Mouse (Mus musculus): Measurements from ENCODE around the gene Reg3a. TPM values are rescaled to one million over a fixed set of nuclear protein-coding genes. Genes with fewer than 3 reads are reported as not detected.

Gene Reg3a
- total and polyA plus RNA-seq, 3 experiments, result not detected

DNA sequence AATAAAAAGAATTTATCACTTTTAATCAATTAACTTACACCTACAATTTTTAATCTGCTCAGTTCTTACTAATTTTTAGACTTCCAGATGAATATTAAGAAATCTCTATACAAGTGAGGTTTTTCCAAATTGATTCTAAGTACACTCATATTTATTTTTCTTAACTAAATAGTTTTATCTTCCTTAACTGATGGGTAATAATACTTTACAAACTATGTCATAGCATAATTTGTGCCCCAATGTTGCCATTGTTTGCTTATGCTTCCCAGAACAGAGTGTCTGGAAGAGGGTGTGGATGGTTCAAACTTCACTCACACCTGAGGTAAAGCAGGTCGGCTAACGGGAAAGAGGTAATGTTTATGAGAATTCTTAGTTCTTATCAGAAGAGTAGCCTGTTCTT, 10.2 kb upstream of the Reg3a start, which contains the start of gene Reg3b:
Gene Reg3b, plus strand, starts transcription at position 301 of the 400 bp plus-strand sequence.
- DNase-seq (ENCODE audit: low read depth, low spot score), result no peak
- H3K79me2 ChIP-seq (ENCODE audit: control insufficient read depth, insufficient read depth, low read length, poor library complexity), result no peaks in the 10 kb centered on the region
- no peaks in the 10 kb centered on the region for H3K4me1 ChIP-seq (ENCODE audit: control insufficient read depth in 1 of 2, insufficient read depth in 2 of 2, low read length in 2 of 2)
- no peak within 1 kb of the TSS for H3K9ac ChIP-seq (ENCODE audit: control insufficient read depth, low read depth, low read length, poor library complexity, severe bottlenecking)
- no peaks in the 10 kb centered on the region for H3K9me3 ChIP-seq (replicated peaks; ENCODE audit: insufficient read depth, low read length)
- no peak for TF ChIP-seq POLR2AphosphoS2 (IDR thresholded peaks at IDR 0.05; ENCODE audit: low read length)
- TF ChIP-seq MAX (IDR thresholded peaks at IDR 0.05; ENCODE audit: low read length), result no peak
- no peak for TF ChIP-seq GATA1 (IDR thresholded peaks at IDR 0.05; ENCODE audit: low read depth, low read length)
- no peak for TF ChIP-seq RCOR1 (IDR thresholded peaks at IDR 0.05; ENCODE audit: low read depth, low read length)
- no peak for TF ChIP-seq TAL1 (IDR thresholded peaks at IDR 0.05; ENCODE audit: low read length)
- no peak for TF ChIP-seq KAT2A (conservative IDR thresholded peaks at IDR 0.05; ENCODE audit: low read depth, low read length)
- TF ChIP-seq ZC3H11A (IDR thresholded peaks at IDR 0.05; ENCODE audit: low read depth, low read length), result no peak
- TF ChIP-seq BHLHE40 (IDR thresholded peaks at IDR 0.05; ENCODE audit: borderline replicate concordance, low read depth, low read length), result no peak
- TF ChIP-seq HCFC1 (IDR thresholded peaks at IDR 0.05; ENCODE audit: low read depth, low read length), result no peak
- no peak for TF ChIP-seq MEF2A (IDR thresholded peaks at IDR 0.05; ENCODE audit: extremely low read depth, insufficient replicate concordance, low read depth, low read length, poor library complexity, severe bottlenecking)
- TF ChIP-seq POLR2A (IDR thresholded peaks at IDR 0.05; ENCODE audit: control insufficient read depth in 1 of 2, insufficient read depth in 1 of 2, low read depth in 1 of 2, low read length in 2 of 2, poor library complexity in 1 of 2), result no peak
- no peak for TF ChIP-seq TCF12 (IDR thresholded peaks at IDR 0.05; ENCODE audit: low read depth, low read length)
- no peak within 1 kb of the TSS for H3K27ac ChIP-seq (ENCODE audit: control insufficient read depth, low read depth, low read length)
- no peaks in the 10 kb centered on the region for H3K36me3 ChIP-seq (ENCODE audit: control insufficient read depth in 1 of 2, insufficient read depth in 2 of 2, low read length in 2 of 2)
- no peaks in the 10 kb centered on the region for H3K27me3 ChIP-seq (ENCODE audit: control insufficient read depth in 1 of 2, insufficient read depth in 2 of 2, low read length in 2 of 2)
- no peak within 1 kb of the TSS for H3K4me3 ChIP-seq (ENCODE audit: control insufficient read depth in 1 of 2, insufficient read depth in 1 of 2, low read depth in 2 of 2, low read length in 2 of 2)

DNA sequence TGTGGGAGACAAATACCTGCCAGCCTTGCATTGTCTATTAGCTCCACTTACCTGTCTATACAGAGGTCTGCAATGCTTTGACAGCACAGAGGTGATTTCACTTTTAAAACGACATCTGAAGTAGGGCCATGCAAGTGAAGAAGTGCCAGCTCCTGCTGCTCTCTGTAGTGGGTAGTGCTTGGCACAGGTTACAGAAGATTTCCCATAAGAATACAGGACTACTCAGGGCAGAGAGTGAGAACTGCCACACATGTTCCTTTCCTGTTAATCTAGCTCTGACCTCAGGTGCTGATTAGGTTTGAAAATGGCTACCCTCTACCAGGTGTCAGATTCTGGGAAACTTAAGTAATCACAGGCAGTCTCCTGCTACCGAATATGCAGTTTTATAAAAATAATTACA, 1.7 kb upstream of the Reg3a start, which contains the start of gene Reg3d:
Gene Reg3d, minus strand, starts transcription at position 101 of the 400 bp plus-strand sequence.
- Histone ChIP-seq H3K4me3 (ENCODE audit: control insufficient read depth in 1 of 2, insufficient read depth in 1 of 2, low read depth in 2 of 2, low read length in 2 of 2) (no peak within 1 kb of the TSS), H3K27ac (ENCODE audit: control insufficient read depth, low read depth, low read length) (no peak within 1 kb of the TSS), H3K4me1 (ENCODE audit: control insufficient read depth in 1 of 2, insufficient read depth in 2 of 2, low read length in 2 of 2) (no peaks in the 10 kb centered on the region), H3K79me2 (ENCODE audit: control insufficient read depth, insufficient read depth, low read length, poor library complexity) (no peaks in the 10 kb centered on the region), H3K36me3 (ENCODE audit: control insufficient read depth in 1 of 2, insufficient read depth in 2 of 2, low read length in 2 of 2) (no peaks in the 10 kb centered on the region), H3K9me3 (replicated peaks; ENCODE audit: insufficient read depth, low read length) (no peaks in the 10 kb centered on the region), H3K9ac (ENCODE audit: control insufficient read depth, low read depth, low read length, poor library complexity, severe bottlenecking) (no peak within 1 kb of the TSS), H3K27me3 (ENCODE audit: control insufficient read depth in 1 of 2, insufficient read depth in 2 of 2, low read length in 2 of 2) (no peaks in the 10 kb centered on the region)
- TF ChIP-seq TBP (IDR thresholded peaks at IDR 0.05; ENCODE audit: low read depth, low read length) (no peak), JUND (IDR thresholded peaks at IDR 0.05; ENCODE audit: low read depth, low read length) (no peak)
- DNase-seq (ENCODE audit: low read depth, low spot score), result no peak

- Histone ChIP-seq H3K4me3 (ENCODE audit: control insufficient read depth in 1 of 2, insufficient read depth in 1 of 2, low read depth in 2 of 2, low read length in 2 of 2) (no peak overlapping the region), H3K27me3 (ENCODE audit: control insufficient read depth in 1 of 2, insufficient read depth in 2 of 2, low read length in 2 of 2) (no peaks in the 10 kb centered on the region), H3K79me2 (ENCODE audit: control insufficient read depth, insufficient read depth, low read length, poor library complexity) (no peaks in the 10 kb centered on the region), H3K4me1 (ENCODE audit: control insufficient read depth in 1 of 2, insufficient read depth in 2 of 2, low read length in 2 of 2) (no peaks in the 10 kb centered on the region), H3K36me3 (ENCODE audit: control insufficient read depth in 1 of 2, insufficient read depth in 2 of 2, low read length in 2 of 2) (no peaks in the 10 kb centered on the region), H3K9ac (ENCODE audit: control insufficient read depth, low read depth, low read length, poor library complexity, severe bottlenecking) (no peak overlapping the region), H3K9me3 (replicated peaks; ENCODE audit: insufficient read depth, low read length) (no peaks in the 10 kb centered on the region), H3K27ac (ENCODE audit: control insufficient read depth, low read depth, low read length) (no peak overlapping the region)
- no peak for DNase-seq (ENCODE audit: low read depth, low spot score)
- TF ChIP-seq GATA1 (IDR thresholded peaks at IDR 0.05; ENCODE audit: low read depth, low read length) (no peak), RAD21 (IDR thresholded peaks at IDR 0.05; ENCODE audit: low read depth, low read length) (no peak), BHLHE40 (IDR thresholded peaks at IDR 0.05; ENCODE audit: borderline replicate concordance, low read depth, low read length) (no peak), E2F4 (IDR thresholded peaks at IDR 0.05; ENCODE audit: borderline replicate concordance, low read depth, low read length) (no peak), MYB (IDR thresholded peaks at IDR 0.05; ENCODE audit: low read depth, low read length) (no peak), GABPA (IDR thresholded peaks at IDR 0.05; ENCODE audit: low read depth, low read length) (no peak), EP300 (IDR thresholded peaks at IDR 0.05; ENCODE audit: low read depth in 1 of 2, low read length in 2 of 2) (no peak), HCFC1 (IDR thresholded peaks at IDR 0.05; ENCODE audit: low read depth, low read length) (no peak), TAL1 (IDR thresholded peaks at IDR 0.05; ENCODE audit: low read length) (no peak), POLR2AphosphoS5 (IDR thresholded peaks at IDR 0.05; ENCODE audit: borderline replicate concordance, low read depth, low read length) (no peak), MXI1 (IDR thresholded peaks at IDR 0.05; ENCODE audit: low read depth, low read length) (no peak), POLR2A (IDR thresholded peaks at IDR 0.05; ENCODE audit: control insufficient read depth in 1 of 2, insufficient read depth in 1 of 2, low read depth in 1 of 2, low read length in 2 of 2, poor library complexity in 1 of 2) (no peak), TBP (IDR thresholded peaks at IDR 0.05; ENCODE audit: low read depth, low read length) (no peak), POLR2AphosphoS2 (IDR thresholded peaks at IDR 0.05; ENCODE audit: low read length) (no peak), ELF1 (IDR thresholded peaks at IDR 0.05; ENCODE audit: low read depth, low read length) (no peak), SMC3 (IDR thresholded peaks at IDR 0.05; ENCODE audit: low read depth, low read length) (no peak), CTCF (IDR thresholded peaks at IDR 0.05 in 2 of 3, conservative IDR thresholded peaks at IDR 0.05 in 1 of 3; ENCODE audit: control insufficient read depth in 1 of 3, insufficient read depth in 1 of 3, low read depth in 2 of 3, low read length in 3 of 3, poor library complexity in 1 of 3, severe bottlenecking in 1 of 3) (no peak), KAT2A (conservative IDR thresholded peaks at IDR 0.05; ENCODE audit: low read depth, low read length) (no peak), CHD2 (IDR thresholded peaks at IDR 0.05; ENCODE audit: low read length) (no peak), ZKSCAN1 (IDR thresholded peaks at IDR 0.05; ENCODE audit: low read depth, low read length) (no peak)
These were observed 5.1 kb downstream of the Reg3a start for GRCm38 (mm10) chr6:78385609-78386008.
